Mouse (Mus musculus) gonadal fat pad, adult 2 months (tissue): Measurements from ENCODE around the gene St3gal5. TPM values are rescaled to one million over a fixed set of nuclear protein-coding genes. Genes with fewer than 3 reads are reported as not detected.
"Not testable (repeated sequence)": the region's sequence is repeated elsewhere in the genome, so short reads cannot be mapped to it uniquely, and the experiment has no call there.

Experiments used
- DNase-seq: peaks from one replicate; pipeline ENCODE4 v3.0.0-alpha.2; 2012; ENCODE audit warnings: low read depth
- polyA plus RNA-seq: library from polyadenylated mRNA; depleted of rRNA; stranded (reverse); fragments of >200 nt; gene quantifications from 2 replicates; pipeline ENCODE4 v1.2.3, GENCODE M21; 2012; rRNA removed

The St3gal5 gene
- polyA plus RNA-seq: 6.9 and 8.2 TPM in 2 replicates

DNA sequence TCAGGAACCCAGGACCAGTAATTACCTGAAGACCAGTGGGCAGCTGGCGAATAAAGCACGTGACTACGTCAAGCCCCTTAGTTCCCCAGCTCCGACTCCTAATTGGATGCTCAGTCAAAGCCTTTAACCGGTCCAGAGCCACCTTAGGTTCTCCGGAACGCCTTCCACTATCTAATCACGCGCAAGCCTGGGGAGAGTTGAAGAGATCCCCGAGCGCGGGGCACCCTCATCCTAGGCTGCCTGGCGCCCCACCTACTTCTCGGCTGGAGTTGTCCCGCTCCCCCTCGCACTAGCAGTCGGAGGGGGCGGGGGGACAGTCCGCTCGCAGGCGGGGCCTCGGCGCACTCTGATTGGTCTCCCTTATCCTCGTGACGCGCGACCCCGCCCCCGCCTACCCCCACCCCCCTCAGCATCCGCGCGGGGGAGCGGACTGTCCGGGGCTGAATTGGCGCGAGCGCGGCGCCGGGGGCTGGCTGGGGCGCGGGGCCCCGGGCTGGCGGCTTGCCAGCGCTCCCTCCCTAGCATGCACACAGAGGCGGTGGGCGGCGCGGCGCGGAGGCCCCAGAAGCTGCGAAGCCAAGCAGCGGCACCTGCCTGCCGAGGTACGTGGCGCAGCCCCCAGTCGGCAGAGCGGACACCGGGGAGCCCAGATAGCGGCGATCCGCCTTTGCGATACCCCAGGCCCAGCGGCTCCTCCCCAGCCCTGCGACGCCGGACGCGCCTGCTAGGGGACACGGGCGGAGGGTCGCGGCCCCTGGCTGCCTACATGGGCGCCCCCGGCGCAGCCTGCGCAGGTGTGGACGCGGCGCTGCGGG, at the start of gene St3gal5:
Gene St3gal5, plus strand, starts transcription at position 412 of the 815 bp plus-strand sequence.
- no peak for DNase-seq

- DNase-seq: no peak
Observed at GRCm38 (mm10) chr6:72048643-72049042, 48.7 kb upstream of the St3gal5 start.

- DNase-seq: no peak
Observed at GRCm38 (mm10) chr6:72049941-72050340, 47.5 kb upstream of the St3gal5 start.

DNA sequence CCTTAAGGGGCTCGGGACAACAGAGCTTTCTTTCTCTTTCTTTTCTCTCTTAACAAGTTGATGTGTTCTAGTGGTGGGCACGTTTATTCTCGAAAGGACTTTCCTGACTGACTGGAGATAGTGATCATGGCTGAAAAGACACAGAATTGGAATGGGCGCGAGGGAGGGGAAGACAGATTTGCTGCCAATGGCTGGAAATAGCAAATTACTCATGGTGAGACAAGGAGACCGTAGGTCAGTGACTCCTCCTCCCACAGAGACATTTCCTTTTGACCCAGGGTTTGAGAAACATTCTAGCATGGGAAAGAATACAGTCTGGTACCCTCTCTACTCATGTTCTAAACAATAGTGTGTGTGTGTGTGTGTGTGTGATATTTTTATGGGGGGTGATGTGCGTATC, 46.6 kb upstream of the St3gal5 start:
- DNase-seq: no peak

DNA sequence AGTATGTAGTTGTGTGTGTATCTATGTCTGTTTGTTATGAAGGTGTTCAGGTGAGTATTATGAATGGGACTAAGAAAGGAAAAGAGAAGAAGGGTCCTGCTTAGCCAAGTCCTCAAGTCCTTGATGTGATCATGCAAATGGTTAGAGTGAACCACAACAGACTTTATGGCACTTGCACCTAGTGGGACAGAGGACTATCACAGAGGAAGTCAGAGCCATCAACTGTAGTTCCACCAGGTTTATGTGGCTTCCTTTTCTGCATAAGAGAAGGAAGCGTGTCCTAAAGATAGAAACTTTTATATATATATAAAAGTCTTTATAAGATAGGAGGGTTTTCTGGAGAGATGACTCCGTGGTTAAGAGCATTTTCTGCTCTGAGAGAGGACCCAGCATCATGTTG, 46.1 kb upstream of the St3gal5 start:
- DNase-seq: no peak

- DNase-seq: no peak
Observed at GRCm38 (mm10) chr6:72051757-72052156, 45.6 kb upstream of the St3gal5 start.

DNA sequence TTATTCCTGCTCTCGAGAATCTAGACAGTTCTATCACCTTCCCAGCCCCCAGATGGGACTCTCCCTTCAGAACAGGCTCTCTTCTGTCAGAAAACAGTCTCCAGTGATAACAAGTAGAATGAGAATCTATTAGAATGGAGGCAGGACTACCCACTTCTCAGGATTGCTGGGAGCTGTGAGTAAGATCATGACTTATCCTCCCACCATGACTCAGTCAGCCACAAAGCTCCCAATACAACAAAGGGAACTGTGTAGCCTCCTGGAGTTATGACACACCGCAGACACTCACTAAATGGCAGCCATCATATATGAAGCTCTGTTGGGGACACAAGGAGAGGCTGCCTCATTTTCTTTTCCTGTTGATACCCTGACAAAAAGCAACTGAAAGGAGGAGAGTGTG, 40.8 kb upstream of the St3gal5 start:
- DNase-seq: no peak

- DNase-seq: no peak
Observed at GRCm38 (mm10) chr6:72058398-72058889, 38.9 kb upstream of the St3gal5 start.

DNA sequence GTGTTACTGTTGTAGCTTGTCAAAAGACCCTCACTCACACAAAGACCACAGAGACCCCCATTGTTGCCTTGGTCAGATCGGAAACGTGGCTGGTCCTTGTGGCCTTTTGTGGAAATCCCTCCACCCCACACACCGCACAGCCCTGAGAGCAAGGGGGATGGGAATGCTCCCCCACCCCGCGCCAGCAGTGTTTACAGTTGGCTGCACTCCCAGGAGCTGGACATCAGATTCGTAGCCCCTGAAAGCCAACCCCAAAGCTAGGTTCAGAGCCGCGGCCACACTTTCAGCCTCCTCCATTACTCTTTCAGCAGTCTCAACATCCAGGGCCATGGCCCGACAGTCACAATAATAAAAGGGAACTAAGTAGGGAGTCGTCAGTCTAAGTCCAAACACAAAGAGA, 36.7 kb upstream of the St3gal5 start:
- DNase-seq: not testable (repeated sequence)

- DNase-seq: no peak
Observed at GRCm38 (mm10) chr6:72063718-72064117, 33.7 kb upstream of the St3gal5 start.

- DNase-seq: no peak
Observed at GRCm38 (mm10) chr6:72065988-72066387, 31.4 kb upstream of the St3gal5 start.

DNA sequence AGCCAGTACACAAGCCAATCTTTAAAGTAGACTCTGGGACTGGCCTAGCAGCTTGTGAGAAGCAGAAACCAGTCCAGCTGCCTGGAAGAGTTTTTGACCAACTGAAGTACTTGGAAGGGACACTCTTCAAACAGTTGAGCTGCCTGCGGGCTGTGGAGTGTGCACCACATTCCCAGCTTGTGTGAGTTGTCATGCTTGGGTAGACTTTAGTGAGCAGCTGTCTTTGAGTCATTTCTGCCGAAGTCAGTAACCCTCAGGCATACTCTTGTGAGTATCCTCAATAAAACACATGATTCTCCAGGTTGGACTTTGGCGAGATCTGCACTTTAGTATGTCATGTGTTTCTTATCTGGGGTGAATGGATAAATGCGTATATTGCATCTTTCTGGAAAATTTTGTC, 29.0 kb upstream of the St3gal5 start:
- no peak for DNase-seq

GRCm38 (mm10) chr6:72071281-72071870, 26.0 kb upstream of the St3gal5 start:
- DNase-seq: peak; percentile 65

DNA sequence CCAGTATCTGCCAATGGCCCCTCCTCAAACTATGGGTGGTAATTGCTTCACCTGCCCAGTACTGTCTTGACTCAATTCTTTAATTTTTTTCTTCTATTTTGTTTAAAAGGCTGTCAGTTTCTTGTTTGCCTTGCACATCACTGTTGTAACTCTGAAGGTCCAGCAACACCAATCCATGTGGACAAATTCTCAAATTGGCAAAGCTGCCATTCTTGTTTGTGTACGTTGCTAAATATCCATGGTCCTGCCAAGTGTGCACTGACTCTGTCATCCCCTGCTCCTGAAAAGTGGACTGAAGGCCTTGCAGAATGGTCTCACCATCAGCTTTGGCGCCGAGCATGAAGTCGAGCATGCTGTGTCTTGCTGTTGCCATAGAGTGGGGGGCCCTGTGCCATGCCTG, 23.6 kb upstream of the St3gal5 start:
- no peak for DNase-seq

- no peak for DNase-seq
Observed at GRCm38 (mm10) chr6:72076512-72076911, 20.9 kb upstream of the St3gal5 start.

DNA sequence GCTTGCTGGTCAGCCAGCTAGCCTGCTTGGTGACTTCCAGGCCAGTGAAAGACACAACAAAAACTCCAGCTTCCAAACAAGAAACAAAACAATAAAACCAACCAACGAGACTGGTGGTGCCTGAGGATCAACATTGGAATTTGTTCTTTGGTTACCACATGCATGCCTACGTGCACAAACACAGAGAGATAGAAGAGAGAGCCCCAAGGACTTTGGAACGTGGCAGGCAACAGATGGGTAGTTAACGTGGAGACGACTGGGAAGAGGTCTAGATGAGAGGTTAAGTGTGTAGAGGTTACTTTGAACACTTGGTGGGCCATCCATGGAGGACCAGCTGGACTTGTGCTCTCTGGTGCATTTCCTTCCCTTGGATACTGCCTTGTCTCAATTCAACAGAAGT, 19.2 kb upstream of the St3gal5 start:
- DNase-seq: no peak

GRCm38 (mm10) chr6:72081318-72082024, 15.9 kb upstream of the St3gal5 start:
- DNase-seq: no peak

DNA sequence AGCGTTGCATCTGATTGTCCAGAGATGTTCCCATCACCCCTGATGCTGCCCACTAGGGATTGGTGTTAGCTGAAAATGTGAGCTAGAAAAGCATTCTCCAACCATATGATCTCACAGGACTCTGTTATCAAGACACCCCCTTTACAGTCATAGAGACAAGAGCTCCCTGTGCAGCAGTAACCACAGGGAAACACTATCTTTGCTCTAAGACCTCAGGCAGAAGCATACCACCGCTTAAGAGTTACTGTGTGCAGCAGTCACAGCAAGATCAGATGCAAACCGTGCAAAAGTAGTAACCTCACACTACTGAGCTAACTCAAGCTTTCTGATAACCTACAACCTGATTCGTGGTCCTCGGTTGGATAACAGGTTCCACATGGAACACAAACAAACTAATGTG, 10.0 kb upstream of the St3gal5 start:
- no peak for DNase-seq

DNA sequence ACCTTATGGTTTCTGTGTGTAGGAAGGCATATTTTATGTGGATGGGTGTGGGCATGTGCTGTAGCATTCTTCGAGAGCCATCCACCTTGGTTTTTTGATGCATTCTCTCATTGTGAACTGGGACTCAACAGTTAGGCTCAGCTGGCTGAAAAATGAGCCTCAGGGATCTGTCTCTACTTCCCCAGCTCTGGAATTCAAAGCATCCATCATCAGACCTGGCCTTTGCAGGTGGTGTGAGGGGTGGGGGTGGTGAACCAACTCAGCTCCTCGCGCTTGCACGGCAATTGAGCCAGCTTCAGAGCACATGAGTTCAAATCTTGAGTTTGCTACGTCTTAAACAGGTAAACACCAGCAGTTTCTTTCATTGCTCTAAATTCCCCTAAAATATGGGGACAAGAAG, 7.5 kb upstream of the St3gal5 start:
- no peak for DNase-seq

DNA sequence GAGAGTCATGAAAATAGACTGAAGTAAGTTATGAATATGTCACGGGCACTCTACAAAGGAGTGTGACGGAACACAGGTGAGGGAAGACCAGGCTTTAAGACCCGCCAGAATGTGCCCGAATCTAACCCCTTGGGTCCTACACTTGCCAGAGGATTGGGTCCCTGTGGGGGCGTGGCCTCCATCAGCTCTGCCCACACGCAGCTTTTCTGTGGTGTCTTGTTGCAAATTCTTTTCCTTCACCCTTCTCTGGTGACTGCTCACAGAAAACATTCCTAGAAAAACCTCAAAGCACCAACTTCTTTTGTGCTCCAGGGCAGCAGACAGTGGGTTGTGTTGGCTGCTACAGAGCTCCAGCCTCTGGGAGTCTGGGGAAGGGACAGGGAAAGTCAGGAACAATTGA, 6.4 kb upstream of the St3gal5 start:
- no peak for DNase-seq

GRCm38 (mm10) chr6:72093121-72093520, 4.3 kb upstream of the St3gal5 start:
- DNase-seq: no peak

DNA sequence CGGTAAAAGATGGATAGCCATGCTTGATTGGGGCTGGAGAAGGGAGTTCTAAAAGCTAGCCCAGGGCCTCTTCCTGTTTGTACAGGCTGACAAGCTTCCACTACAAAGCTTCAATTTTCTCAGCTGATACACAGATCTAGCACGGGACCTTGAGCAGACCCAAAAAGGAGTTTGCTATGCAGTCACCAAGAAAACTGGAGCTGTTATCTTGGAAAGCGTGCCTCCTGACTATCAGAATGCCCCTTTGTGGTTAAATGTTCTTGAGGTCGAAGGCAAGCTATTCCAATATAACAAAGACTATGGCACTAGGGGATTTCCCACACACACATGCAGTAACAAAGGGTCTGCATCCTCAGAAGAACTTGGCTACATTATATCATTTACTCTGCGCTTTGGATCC, 1.2 kb upstream of the St3gal5 start:
- no peak for DNase-seq

DNA sequence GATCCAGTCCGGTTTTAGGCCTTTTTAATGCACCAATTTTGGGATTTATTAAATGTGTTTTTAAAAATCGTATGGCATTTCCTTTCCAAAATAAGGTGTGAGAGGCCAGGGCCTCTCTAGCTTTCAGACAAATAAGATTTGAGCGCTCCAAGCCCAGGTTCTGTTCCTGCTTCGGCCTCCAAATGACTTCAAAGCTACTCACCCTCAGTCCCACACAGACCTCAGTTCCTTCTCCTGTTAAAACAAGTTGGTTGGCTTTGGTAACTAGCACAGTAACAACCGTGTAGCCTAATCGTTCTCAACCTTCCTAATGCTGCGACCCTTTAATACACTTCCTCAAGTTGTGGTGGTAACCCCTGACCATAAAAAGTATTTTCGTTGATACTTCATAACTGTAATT, 723 bp upstream of the St3gal5 start:
- DNase-seq: no peak
